19 mouse cellular contexts compared by ENCODE assay signal in genomic region chr1:82686866-82687265, GRCm38 (mm10).
"Had no signal": no experiment of that assay in that cellular context is flagged by ENCODE, and none has a peak within 500 bp of the region (broad histone marks: within the 10 kb centered on the region; RNA-seq: fewer than 3 reads in every experiment).

No protein-coding gene starts in this region.

- H3K4me3 ChIP-seq: limb, embryonic 10.5 days; limb, embryonic 13.5 days; midbrain, embryonic 13.5 days; myocyte; neural tube, embryonic 13.5 days had no signal

- H3K4me2 ChIP-seq: limb, embryonic 13.5 days; midbrain, embryonic 13.5 days; neural tube, embryonic 13.5 days had no signal

- H3K9me3 ChIP-seq: limb, embryonic 10.5 days; limb, embryonic 13.5 days; midbrain, embryonic 13.5 days; neural tube, embryonic 13.5 days had no signal

- ATAC-seq: intestine, embryonic 16.5 days; midbrain, embryonic 13.5 days; midbrain, embryonic 16.5 days had no signal

- H3K27me3 ChIP-seq: limb, embryonic 13.5 days; neural tube, embryonic 13.5 days had no signal

- H3K36me3 ChIP-seq: limb, embryonic 10.5 days; limb, embryonic 13.5 days; midbrain, embryonic 13.5 days; neural tube, embryonic 13.5 days had no signal

- H3K9ac ChIP-seq: limb, embryonic 13.5 days; midbrain, embryonic 13.5 days; neural tube, embryonic 13.5 days had no signal

- DNase-seq: kidney, adult 18-20 months; kidney, adult 9 months; kidney, postnatal 36 days; lung, adult 2 months; lung, postnatal 14 days; lung, postnatal 4 days; retina, postnatal 1 day; right cerebral cortex, postnatal 25 days; spleen, adult 18-20 months; thymus, adult 18-20 months; thymus, postnatal 36 days had no signal

- H3K27ac ChIP-seq: kidney, postnatal 0 days; limb, embryonic 10.5 days; limb, embryonic 13.5 days; midbrain, embryonic 13.5 days; neural tube, embryonic 13.5 days had no signal

- H3K4me1 ChIP-seq: limb, embryonic 10.5 days; limb, embryonic 13.5 days; midbrain, embryonic 13.5 days; neural tube, embryonic 13.5 days had no signal
